Mouse (Mus musculus): ENCODE measurements around the gene Pla2g3.

The Pla2g3 gene

GRCm38 (mm10) chr11:3487952-3488570 is at the start of gene Pla2g3:
TSS of gene Pla2g3 (plus strand) at chr11:3488284.
- no peak for DNase-seq (ENCODE audit: low spot score in 2 of 2)

DNA sequence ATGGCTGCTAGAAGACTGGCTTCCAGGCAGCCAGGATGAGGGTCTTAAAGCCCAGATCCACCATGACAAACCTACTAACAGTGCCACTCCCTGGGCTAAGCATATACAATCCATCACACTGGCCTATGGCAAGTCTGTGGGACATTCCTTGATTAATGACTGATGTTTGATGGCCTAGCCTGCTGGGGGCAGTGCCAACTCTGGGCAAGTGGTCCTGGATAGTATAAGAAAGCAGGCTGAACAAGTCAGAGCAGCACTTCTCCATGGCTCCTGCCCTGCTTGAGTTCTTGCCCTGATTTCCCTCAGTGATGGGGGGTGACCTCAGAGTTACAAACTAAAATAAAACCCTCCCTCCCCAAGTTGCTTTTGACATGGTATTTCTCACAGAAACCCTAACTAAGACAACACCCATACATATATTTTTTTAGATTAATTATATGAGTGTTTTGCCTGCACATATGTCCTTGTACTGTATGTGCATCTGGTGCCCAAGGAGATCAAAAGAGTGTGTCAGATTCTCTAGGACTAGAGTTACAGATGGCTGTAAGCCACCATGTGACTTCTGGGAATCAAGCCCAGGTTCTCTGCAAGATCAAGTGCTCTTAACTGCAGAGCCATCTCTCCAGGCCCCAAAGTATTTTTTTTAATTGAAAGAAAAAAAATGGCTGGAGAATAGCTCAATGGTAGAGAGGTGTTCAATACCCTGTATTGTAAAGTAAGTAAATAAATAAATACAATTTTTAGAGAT is 46.2 kb upstream of the Pla2g3 start:
- no peak for DNase-seq (ENCODE audit: low spot score in 2 of 2)

- no peak for DNase-seq (ENCODE audit: low spot score in 2 of 2)
These were observed 45.4 kb upstream of the Pla2g3 start for GRCm38 (mm10) chr11:3442677-3443076.

- DNase-seq (ENCODE audit: low spot score in 2 of 2) = no peak
These were observed 45.0 kb upstream of the Pla2g3 start for GRCm38 (mm10) chr11:3443091-3443490.

DNA sequence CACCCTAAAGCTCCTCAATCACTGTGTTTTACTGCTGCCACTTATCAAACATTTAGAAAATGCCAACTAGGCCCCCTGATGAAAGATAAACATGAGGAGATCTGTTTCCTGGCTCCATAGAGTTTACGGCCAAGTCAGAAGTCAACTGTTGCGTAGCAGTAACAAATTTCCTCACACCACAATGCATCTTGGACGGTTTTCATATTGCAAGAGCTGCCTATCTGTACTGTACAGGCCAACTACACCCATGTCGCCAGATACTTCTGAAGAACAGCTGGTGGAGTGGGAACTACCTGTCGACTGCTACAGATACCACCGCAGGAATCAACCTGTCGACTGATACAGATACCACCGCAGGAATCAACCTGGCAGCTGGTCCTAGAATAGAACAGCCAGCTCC is 43.2 kb upstream of the Pla2g3 start:
- DNase-seq (ENCODE audit: low spot score in 2 of 2) = no peak

DNA sequence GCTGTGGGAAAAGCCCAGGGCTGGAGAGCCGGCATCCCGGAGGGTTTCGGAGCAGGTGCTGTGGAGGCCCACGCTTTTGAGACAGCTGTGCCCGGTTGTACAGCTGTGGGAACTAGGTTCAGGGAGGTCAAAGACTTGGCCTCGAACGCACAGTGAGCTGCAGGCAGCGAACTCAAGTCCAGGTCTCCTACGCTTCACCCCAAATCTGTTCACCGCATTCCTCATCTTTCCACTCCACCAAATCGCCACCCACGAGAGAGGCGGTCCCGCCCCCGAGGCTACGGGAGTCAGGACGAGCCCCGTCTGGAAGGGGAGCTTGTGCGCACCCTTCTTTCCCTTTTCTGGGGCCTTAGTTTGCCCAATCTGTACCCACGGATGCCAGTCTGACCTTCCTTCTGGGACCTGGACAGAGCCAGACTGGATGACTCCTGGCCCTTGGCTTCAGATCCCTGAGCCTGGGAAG is 36.4 kb upstream of the Pla2g3 start:
- peak in 1 of 2 experiments; percentile 51 for DNase-seq (ENCODE audit: low spot score in 2 of 2)

- peak; percentile 74 to 91 for DNase-seq (ENCODE audit: low spot score in 2 of 2)
These were observed 35.9 kb upstream of the Pla2g3 start, which contains the start of gene Rnf185 for GRCm38 (mm10) chr11:3452167-3452639. TSS of gene Rnf185 (minus strand) at chr11:3452363.

- DNase-seq (ENCODE audit: low spot score in 2 of 2) = peak in 1 of 2 experiments; percentile 39
These were observed 35.3 kb upstream of the Pla2g3 start for GRCm38 (mm10) chr11:3452769-3453168.

GRCm38 (mm10) chr11:3453467-3453866 is 34.6 kb upstream of the Pla2g3 start:
- DNase-seq (ENCODE audit: low spot score in 2 of 2) = peak in 1 of 2 experiments; percentile 18

DNA sequence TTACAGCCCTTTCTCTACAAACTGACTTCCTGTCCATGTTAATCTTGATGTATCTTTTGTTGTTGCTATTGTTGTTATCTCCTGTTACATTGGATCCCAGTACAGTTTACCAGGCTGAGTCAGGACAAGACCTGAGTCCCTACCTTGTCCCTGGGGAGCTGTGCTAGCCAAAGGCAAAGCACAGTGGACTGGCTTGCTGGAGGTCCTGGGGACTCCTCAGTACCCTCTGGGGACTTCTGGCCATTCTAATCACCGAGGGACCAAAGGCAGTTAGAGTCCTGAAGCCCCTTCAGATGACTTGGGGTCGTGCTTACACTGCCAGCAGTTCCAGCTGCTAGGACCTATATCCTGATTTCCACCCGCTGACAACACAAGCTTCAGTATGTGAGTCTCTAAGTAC is 33.6 kb upstream of the Pla2g3 start:
- DNase-seq (ENCODE audit: low spot score in 2 of 2) = no peak

- DNase-seq (ENCODE audit: low spot score in 2 of 2) = peak; percentile 63 to 81
These were observed 31.7 kb upstream of the Pla2g3 start for GRCm38 (mm10) chr11:3456354-3456753.

DNA sequence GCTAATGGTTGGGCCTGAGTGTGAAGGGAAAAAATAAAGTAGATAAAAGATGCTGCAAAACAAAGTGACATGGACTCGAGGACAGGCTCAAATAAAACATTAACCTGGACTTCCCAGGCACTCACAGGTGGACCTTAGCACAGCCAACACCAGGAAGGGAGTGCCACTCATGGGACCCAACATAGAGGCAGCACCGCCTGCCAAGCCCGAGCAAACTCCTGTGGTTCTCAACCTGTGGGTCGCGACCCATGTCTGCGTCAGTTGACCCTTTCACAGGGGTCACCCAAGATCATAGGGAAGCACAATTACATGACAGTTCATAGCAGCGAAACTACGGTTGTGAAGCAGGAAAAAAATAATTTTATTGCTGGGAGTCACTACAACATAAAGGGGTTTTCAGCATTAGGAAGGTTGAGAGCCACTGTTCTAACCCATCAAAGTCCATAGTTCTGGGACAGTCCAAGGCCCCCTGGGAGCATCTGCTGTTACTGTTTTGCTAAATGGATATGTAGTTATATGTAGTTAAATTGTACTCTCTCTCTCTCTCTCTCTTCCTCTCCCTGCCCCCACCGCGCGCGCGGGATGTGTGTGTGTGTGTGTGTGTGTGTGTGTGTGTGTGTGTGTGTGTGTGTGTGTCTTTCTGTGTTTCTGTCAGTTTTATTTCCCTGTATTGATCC is 29.5 kb upstream of the Pla2g3 start:
- DNase-seq (ENCODE audit: low spot score in 2 of 2) = no peak

GRCm38 (mm10) chr11:3459105-3459468 is 29.0 kb upstream of the Pla2g3 start:
- DNase-seq (ENCODE audit: low spot score in 2 of 2) = no peak

GRCm38 (mm10) chr11:3462846-3463245 is 25.2 kb upstream of the Pla2g3 start:
- no peak for DNase-seq (ENCODE audit: low spot score in 2 of 2)

DNA sequence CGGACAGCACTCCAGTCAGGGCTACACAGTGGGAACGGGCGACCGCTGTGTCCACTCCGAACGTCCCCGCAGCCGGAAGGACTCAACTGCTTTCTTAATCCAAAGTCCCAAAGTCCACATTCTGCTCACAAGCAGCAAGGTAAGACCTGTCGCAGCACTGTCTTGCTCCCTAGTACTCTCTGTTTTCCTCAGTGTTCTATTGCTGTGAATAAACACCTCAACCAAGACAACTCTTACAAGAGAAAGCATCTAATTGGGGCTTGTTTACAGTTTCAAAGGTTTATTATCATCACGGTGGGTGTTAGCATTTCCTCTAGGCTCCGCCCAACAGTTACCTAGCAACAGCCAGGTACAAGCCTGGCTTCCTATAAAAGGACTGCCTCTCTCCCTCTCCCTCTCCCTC is 16.6 kb upstream of the Pla2g3 start:
- no peak for DNase-seq (ENCODE audit: low spot score in 2 of 2)

DNA sequence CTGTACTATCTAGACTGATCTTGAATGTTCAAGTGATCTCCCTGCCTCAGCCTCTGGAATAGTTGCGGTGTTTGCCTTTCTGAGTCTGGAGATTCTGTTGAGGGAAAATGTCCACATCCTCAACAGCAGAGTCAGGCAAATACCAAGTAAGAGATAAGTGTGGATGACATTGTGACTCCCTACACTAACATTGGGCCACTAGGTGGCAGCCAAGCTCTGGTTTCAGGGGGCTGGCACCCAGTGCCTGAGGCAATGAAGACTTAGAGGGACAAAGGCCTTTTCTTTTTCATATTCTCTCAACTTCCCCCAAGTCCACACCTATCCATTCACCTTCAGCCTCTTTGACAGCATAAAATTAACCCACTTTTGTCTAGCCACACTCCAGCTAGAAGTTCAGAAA is 15.6 kb upstream of the Pla2g3 start:
- peak; percentile 61 to 85 for DNase-seq (ENCODE audit: low spot score in 2 of 2)

GRCm38 (mm10) chr11:3474480-3475115 is 13.5 kb upstream of the Pla2g3 start:
- no peak for DNase-seq (ENCODE audit: low spot score in 2 of 2)

DNA sequence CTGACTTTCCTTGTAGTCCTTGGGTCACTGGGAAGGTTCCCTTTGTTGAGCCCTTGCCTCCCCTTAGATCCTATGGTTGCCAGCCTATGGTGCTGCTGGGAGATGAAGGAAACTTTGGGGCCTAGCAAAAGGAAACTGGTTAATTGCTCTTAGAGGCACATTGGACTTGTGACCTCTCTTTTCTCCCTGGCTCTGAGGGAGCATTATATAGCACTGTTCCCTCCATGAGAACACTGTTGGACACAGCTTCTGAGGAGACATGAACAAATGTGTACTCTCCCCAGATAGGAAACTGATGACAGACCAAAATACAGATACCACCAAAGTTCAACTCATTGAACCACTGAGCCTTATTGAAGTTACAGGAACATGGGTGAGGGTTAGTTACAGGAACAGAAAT is 12.6 kb upstream of the Pla2g3 start:
- no peak for DNase-seq (ENCODE audit: low spot score in 2 of 2)

DNA sequence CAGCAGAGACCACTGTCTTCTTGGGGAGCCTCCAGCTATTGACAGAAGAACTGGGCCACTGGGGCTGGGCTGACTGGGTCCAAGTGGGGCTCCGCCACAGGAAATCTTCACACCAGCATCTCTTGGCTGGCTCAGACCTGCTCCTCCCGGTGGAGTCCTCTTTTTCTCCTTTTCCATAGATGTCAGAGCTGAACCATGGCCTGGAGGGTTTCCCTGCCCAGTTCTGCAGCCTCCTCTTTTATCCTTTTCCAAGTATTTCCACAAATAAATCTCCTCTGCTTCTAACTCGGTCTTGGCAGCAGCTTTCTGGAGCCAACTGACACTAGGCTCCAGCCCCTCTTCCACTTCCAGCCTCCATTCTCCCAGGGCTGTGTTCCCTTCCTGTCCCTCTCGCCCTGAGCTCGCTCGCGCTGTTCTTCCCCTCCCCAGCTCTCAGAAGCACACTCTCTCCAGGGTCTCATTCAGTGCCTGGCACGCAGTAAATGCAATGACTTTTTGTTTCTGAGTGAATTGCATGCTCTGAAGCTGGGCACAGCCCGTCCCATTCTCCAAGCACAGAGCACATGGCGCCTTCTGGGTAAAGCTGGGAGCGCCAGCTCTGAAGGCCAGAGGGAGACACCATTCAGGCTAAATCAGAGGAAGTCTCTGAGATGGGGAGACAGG is 4.0 kb upstream of the Pla2g3 start:
- DNase-seq (ENCODE audit: low spot score in 2 of 2) = no peak

GRCm38 (mm10) chr11:3486349-3486748 is 1.7 kb upstream of the Pla2g3 start:
- no peak for DNase-seq (ENCODE audit: low spot score in 2 of 2)

DNA sequence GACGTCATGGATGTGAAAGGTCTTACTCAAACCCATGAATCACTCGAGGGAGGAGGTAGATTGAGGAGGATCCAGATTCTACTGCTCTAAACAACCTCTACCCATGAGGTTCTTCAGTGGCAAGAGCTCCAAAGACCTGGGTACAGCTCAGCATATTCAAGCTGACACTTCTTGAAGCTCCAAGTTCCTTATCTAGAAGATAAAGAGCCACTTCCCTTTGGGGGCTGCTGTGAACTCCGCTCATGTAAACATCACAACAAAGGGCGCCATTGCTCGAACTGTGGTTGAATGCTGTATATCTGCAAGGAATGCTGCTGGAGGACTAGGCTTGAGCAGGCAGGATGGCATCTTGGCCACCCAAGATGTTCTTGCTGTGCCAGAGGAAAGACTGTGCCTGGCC is 952 bp downstream of the Pla2g3 start:
- DNase-seq (ENCODE audit: low spot score in 2 of 2) = no peak

DNA sequence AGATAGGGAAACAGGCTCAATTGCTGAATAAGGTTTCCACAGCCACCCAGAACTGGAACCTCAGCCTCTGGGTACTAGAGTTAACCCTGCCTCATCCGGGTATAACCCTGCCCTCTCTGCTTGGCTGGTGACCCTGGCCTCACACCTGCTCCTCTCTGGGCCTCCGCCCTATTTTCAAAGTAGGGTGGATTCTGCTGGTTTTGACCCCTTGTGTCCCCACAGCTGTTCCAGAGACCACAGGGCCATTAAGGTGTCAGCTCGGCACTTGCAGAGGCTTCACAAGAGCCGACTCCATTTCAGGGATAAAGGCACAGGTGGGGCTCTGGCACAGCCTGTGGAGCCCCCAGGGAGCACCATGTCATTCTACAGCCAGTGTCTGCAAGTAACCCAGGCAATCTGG is 4.7 kb downstream of the Pla2g3 start:
- no peak for DNase-seq (ENCODE audit: low spot score in 2 of 2)
